In the genomic region with DNA sequence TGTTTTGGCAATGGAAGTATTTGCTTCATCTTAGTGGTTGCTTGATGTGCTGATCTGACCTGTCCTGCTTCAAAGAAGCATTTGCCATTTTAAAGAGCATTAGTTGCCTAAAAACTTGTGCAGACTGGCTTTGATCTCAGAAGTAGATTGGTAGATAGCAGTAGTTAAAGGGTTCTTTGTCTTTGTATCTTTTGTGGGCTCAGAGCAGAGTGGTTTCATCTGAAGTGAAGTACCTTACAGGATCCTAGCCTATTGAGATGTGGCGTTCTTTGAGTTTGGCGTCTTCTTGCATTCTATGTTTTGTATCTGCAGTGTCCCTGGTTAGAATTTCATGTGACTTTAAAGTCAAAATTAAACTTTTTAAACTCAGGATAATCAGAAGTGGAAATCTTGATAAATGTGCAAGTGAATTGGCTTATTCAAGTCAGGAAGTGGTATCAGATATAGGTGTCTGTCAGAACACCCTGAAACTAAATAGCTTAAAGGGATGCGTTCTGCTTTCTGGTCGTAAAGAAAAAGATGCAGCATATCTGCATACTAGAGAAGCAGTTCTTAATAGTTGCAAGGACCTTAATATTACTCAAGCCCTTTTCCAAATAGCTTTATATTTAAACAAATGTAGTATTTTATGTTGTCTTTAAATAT, we compare ENCODE assay signal across 11 mouse cellular contexts.
"Had no signal": no experiment of that assay in that cellular context is flagged by ENCODE, and none has a peak within 500 bp of the region (broad histone marks: within the 10 kb centered on the region; RNA-seq: fewer than 3 reads in every experiment).

No protein-coding gene starts in this region.

- DNase-seq: kidney, postnatal 25 days; layer of hippocampus, adult 9-11 months; liver; lung, adult 18-20 months; lung, postnatal 14 days; lung, postnatal 4 days; midbrain, embryonic 14.5 days; retina, postnatal 1 day; thymus, adult 2 months; thymus, postnatal 14 days; thymus, postnatal 4 days had no signal
